Mouse (Mus musculus): Measurements from ENCODE around the gene Spaca6. TPM values are rescaled to one million over a fixed set of nuclear protein-coding genes. Genes with fewer than 3 reads are reported as not detected.

Spaca6 gene
- polyA plus RNA-seq, 1 experiment from 2014 or later = 25.1 TPM

MicroRNAs encoded within 50 kb of the gene (microRNA counts, 519-probe panel; counts per million panel counts)
- microRNA mmu-let-7e = 6,959 counts per million, percentile 90 among the panel's probes with 10 or more counts
- microRNA mmu-miR-125a-3p = 4,016 counts per million, percentile 28 among the panel's probes with 10 or more counts
- 7,711 counts per million, percentile 96 among the panel's probes with 10 or more counts for microRNA mmu-miR-125a-5p
- 6,691 counts per million, percentile 86 among the panel's probes with 10 or more counts for microRNA mmu-miR-99b

Small RNA genes lying within 50 kb of the gene (microRNA-seq; reads per million reads assigned to microRNA genes)
- gene Gm25927 (ENCODE audit: borderline number of aligned reads) (not detected), gene Mir125a (ENCODE audit: borderline number of aligned reads) (4,661 reads per million, percentile 93 among the genes with 10 or more reads in this experiment), gene Mir99b (ENCODE audit: borderline number of aligned reads) (28,460 reads per million, percentile 99 among the genes with 10 or more reads in this experiment), gene Mirlet7e (ENCODE audit: borderline number of aligned reads) (not detected)

Other genes with a start within 250 kb of the Spaca6 start
- 8.9 and 12.7 TPM in 2 replicates for gene Lnpep, start 202.1 kb upstream of the Spaca6 start, polyA plus RNA-seq (2014; fragmentation: Nextera tagmentation; extraction: Ambion mirVana)
- not detected in 2 replicates for gene Vmn2r90, start 123.4 kb upstream of the Spaca6 start, polyA plus RNA-seq (2014; fragmentation: Nextera tagmentation; extraction: Ambion mirVana)
- gene Has1, start 28.0 kb downstream of the Spaca6 start, polyA plus RNA-seq (2014; fragmentation: Nextera tagmentation; extraction: Ambion mirVana) = 0.93 and 2.0 TPM in 2 replicates
- gene Fpr1, start 56.8 kb downstream of the Spaca6 start, polyA plus RNA-seq (2014; fragmentation: Nextera tagmentation; extraction: Ambion mirVana) = not detected in 2 replicates
- not detected in 2 replicates for gene Fpr2, start 60.7 kb downstream of the Spaca6 start, polyA plus RNA-seq (2014; fragmentation: Nextera tagmentation; extraction: Ambion mirVana)
- not detected in 2 replicates for gene Fpr3, start 60.7 kb downstream of the Spaca6 start, polyA plus RNA-seq (2014; fragmentation: Nextera tagmentation; extraction: Ambion mirVana)
- gene Fpr-rs4, start 194.6 kb downstream of the Spaca6 start, polyA plus RNA-seq (2014; fragmentation: Nextera tagmentation; extraction: Ambion mirVana) = not detected in 2 replicates
- not detected in 2 replicates for gene Vmn2r124, start 222.3 kb downstream of the Spaca6 start, polyA plus RNA-seq (2014; fragmentation: Nextera tagmentation; extraction: Ambion mirVana)

Measured in heart, embryonic 11.5 days (tissue).